Mouse (Mus musculus) ovary, adult 18-20 months (tissue): ENCODE results near the gene Hcfc1r1.

Experiments
- DNase-seq: peaks from one replicate; pipeline ENCODE4 v3.0.0; 2022; ENCODE audit warnings: low spot score, mixed read lengths

The Hcfc1r1 gene

DNA sequence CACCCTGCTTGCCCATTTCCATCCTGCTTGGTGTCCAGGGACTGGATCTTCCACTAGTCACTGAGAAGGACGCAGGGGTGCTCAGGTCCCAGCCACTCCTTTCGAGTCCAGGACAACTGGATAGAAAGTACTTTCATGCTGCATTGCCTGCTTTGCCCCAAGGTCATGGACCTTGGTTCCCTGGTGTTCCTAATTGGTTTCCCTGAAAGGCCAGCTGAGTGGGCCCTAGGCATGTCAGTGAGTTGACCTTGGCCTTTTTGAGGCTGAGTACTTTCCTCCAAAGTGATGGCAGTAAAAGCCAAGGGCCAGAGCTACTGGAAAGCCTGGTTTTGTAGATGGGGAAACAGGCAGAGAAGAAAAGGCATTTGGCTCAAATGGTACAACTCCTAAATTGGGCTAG, 48.5 kb downstream of the Hcfc1r1 start:
- no peak for DNase-seq

DNA sequence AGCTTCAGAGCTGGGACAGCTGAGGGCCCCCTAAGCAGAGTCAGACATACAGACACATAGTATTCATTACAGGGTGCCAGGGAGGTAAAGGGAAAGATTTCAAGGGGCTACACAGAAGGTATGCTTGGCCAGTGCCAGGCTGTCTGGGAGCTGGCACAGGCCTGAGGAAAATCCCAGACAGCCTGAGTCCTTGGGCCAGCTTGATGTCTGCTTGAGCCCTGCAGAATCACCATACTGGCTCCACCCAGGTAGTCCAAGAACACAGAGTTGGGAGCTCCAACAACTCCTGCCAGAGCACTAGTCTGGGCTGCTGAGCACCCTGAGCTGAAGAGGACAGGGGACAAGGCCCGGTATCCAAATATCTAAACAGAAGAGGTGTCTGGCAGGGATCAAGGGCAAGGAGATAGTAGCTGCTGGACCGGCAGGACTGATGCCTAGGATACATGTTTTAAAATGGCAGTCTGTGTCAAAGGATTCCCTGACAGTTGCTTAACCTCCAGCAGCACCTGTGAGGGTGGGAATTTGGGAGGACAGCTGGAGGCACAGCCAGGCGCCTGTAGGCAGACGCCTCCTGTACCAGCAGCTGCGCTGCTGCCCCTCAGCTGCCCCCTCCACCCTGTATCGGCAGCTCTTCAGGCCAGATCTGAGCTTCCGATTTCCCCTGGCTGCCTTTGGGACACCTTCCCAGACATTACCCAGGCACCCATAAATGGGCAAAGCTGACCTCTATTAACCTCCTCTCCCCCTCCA, 49.2 kb downstream of the Hcfc1r1 start, which contains the start of gene 1520401A03Rik:
Gene 1520401A03Rik, minus strand, starts transcription at position 408 of the 750 bp plus-strand sequence.
- no peak for DNase-seq
